Mouse (Mus musculus) neural tube, embryonic 13.5 days (tissue): ENCODE measurements around the gene Traf7. TPM values are rescaled to one million over a fixed set of nuclear protein-coding genes. Genes with fewer than 3 reads are reported as not detected.

ENCODE experiments used
- ATAC-seq: fragments of 200-750 bp; cut with Nextera tagmentation; 2 replicates; pipeline ENCODE4 v1.8.0; 2017; ENCODE audit warnings: low read depth, mild to moderate bottlenecking, moderate TSS enrichment, moderate library complexity
- H3K27ac ChIP-seq: fragments of 300-500 bp; sonication (generic); replicated peaks from 2 replicates; pipeline ENCODE4 v1.5.1; 2015; ENCODE audit warnings: moderate library complexity, mild to moderate bottlenecking, inconsistent platforms
- H3K27me3 ChIP-seq: fragments of 300-500 bp; sonication (generic); 2 replicates; pipeline ENCODE4 v1.6.1; 2015; ENCODE audit warnings: mild to moderate bottlenecking, inconsistent platforms
- H3K36me3 ChIP-seq: fragments of 300-500 bp; sonication (generic); 2 replicates; pipeline ENCODE4 v1.6.1; 2015; ENCODE audit warnings: mild to moderate bottlenecking, inconsistent platforms
- H3K4me1 ChIP-seq: fragments of 300-500 bp; sonication (generic); replicated peaks from 2 replicates; pipeline ENCODE4 v1.6.1; 2015; ENCODE audit warnings: inconsistent platforms
- H3K4me2 ChIP-seq: fragments of 300-500 bp; sonication (generic); 2 replicates; pipeline ENCODE4 v1.6.1; 2015; ENCODE audit warnings: inconsistent platforms, mild to moderate bottlenecking, moderate library complexity
- H3K4me3 ChIP-seq: fragments of 300-500 bp; sonication (generic); 2 replicates; pipeline ENCODE4 v1.5.1; 2015; ENCODE audit warnings: mild to moderate bottlenecking, inconsistent platforms
- H3K9ac ChIP-seq: fragments of 300-500 bp; sonication (generic); 2 replicates; pipeline ENCODE4 v1.6.1; 2015; ENCODE audit warnings: moderate library complexity, mild to moderate bottlenecking, inconsistent platforms
- H3K9me3 ChIP-seq: fragments of 300-500 bp; sonication (generic); 2 replicates; pipeline ENCODE4 v1.6.1; 2016; ENCODE audit warnings: inconsistent platforms
- WGBS: fragments of 180-500 bp; shearing (Covaris S2); methylation state at CpG from one replicate; pipeline ENCODE4 v1.1.7; 2015; 5-methylcytosine and 5-hydroxymethylcytosine counted together
- polyA plus RNA-seq: library from polyadenylated mRNA; unstranded; fragments of >200 nt; fragmentation: Nextera tagmentation; extraction: Ambion mirVana; gene quantifications from 2 replicates; pipeline ENCODE4 v1.2.1, GENCODE M21; 2015

Traf7 gene
- polyA plus RNA-seq, 1 experiment from 2014 or later: 70.1 TPM

DNA sequence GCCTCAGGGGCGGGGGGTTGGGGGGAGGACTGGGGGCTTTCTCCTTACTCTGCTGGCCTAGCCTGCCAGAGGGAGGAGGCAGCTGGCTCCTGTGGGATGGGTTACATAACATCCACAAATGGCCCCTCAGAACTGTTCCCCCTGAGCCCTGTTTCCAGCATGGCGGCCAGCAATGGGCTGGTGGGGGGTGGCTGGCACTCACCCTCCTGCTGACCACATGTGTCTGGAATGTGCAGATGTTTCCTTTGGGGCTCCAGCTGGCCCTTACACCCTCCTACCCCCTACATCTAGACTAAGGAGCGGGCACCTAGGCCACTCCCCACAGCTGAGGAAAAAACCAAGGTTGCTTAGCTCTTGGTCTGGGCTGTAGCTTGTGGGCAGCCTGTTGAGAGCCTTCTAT is 31.4 kb upstream of the Traf7 start:
- Histone ChIP-seq H3K9ac (peak overlapping the region; percentile 22; the same call in 1 of the 2 replicates), H3K27ac (peak overlapping the region; percentile 89), H3K4me3 (no peak overlapping the region), H3K9me3 (no peaks in the 10 kb centered on the region), H3K4me1 (peaks cover 48% of the 10 kb centered on the region), H3K36me3 (0 out of 2 replicates have a peak, but pooled peaks cover 6% of the 10 kb centered on the region), H3K4me2 (peak overlapping the region; percentile 7; the same call in 1 of the 2 replicates), H3K27me3 (no peaks in the 10 kb centered on the region)
- 36% methylated on average over 3 of the region's 3 CpGs for WGBS
- ATAC-seq: peak; percentile 52

DNA sequence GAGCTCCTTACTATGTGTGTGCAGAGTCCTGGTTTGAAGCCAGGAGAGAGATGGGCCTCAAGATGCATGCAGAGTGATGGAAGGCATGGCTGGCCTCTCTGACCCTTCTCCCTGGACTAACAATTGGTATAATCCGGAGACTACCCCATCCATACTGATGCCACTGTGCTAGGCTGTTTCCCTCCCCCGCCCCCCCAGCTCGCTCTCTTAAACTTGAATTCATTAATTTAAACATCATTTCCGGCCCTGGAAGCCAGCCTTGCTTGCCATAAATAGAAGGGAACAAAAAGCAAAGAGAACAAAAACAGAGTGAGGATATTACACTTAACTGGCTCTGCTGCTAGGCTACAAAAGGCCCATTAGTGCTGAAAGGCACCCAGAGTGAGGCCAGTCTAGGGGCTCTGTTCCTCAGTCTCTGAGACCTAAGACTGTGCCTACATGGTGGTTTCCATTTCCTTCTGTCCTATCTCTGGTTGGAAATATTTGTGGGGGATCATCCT is 30.9 kb upstream of the Traf7 start:
- 0 out of 2 replicates have a peak, but pooled peaks cover 3% of the 10 kb centered on the region for H3K36me3 ChIP-seq
- ATAC-seq: peak; percentile 84
- H3K27me3 ChIP-seq: no peaks in the 10 kb centered on the region
- WGBS: 7% methylated on average over 4 of the region's 4 CpGs
- peak overlapping the region; percentile 7 for H3K4me2 ChIP-seq
- H3K9ac ChIP-seq: peak overlapping the region; percentile 22; the same call in 1 of the 2 replicates
- H3K4me1 ChIP-seq: peaks cover 48% of the 10 kb centered on the region
- no peak overlapping the region for H3K4me3 ChIP-seq
- peak overlapping the region; percentile 89 for H3K27ac ChIP-seq
- no peaks in the 10 kb centered on the region for H3K9me3 ChIP-seq

GRCm38 (mm10) chr17:24557091-24557490 is 29.4 kb upstream of the Traf7 start:
- Histone ChIP-seq H3K36me3 (0 out of 2 replicates have a peak, but pooled peaks cover 3% of the 10 kb centered on the region), H3K9ac (no peak overlapping the region), H3K9me3 (no peaks in the 10 kb centered on the region), H3K27ac (no peak overlapping the region), H3K4me1 (peaks cover 60% of the 10 kb centered on the region), H3K4me2 (no peak overlapping the region), H3K4me3 (no peak overlapping the region), H3K27me3 (no peaks in the 10 kb centered on the region)
- 93% methylated on average over 7 of the region's 7 CpGs for WGBS
- ATAC-seq: no peak

GRCm38 (mm10) chr17:24551050-24551444 is 23.3 kb upstream of the Traf7 start:
- Histone ChIP-seq H3K36me3 (no peaks in the 10 kb centered on the region), H3K4me1 (peaks cover 41% of the 10 kb centered on the region), H3K9me3 (no peaks in the 10 kb centered on the region), H3K27me3 (peaks cover 12% of the 10 kb centered on the region), H3K4me2 (peak overlapping the region; percentile 92), H3K4me3 (peak overlapping the region; percentile 88), H3K27ac (peak overlapping the region; percentile 97), H3K9ac (peak overlapping the region; percentile 95)
- WGBS: 45% methylated on average over 3 of the region's 3 CpGs
- ATAC-seq: no peak

GRCm38 (mm10) chr17:24550416-24551049 is 22.8 kb upstream of the Traf7 start:
- H3K4me3 ChIP-seq: peak overlapping the region; percentile 88
- H3K27ac ChIP-seq: peak overlapping the region; percentile 97
- WGBS: under 1% methylated on average over 44 of the region's 44 CpGs
- ATAC-seq: peak; percentile 88
- H3K9ac ChIP-seq: peak overlapping the region; percentile 95
- peaks cover 12% of the 10 kb centered on the region for H3K27me3 ChIP-seq
- H3K4me2 ChIP-seq: peak overlapping the region; percentile 92
- no peaks in the 10 kb centered on the region for H3K9me3 ChIP-seq
- peaks cover 38% of the 10 kb centered on the region for H3K4me1 ChIP-seq
- no peaks in the 10 kb centered on the region for H3K36me3 ChIP-seq

GRCm38 (mm10) chr17:24549618-24550415 is 22.1 kb upstream of the Traf7 start, which contains the start of gene Pkd1:
Gene Pkd1, plus strand, starts transcription at chr17:24549834.
- peak within 1 kb of the TSS; percentile 97 for H3K27ac ChIP-seq
- peak within 1 kb of the TSS; percentile 92 for H3K4me2 ChIP-seq
- no peaks in the 10 kb centered on the region for H3K36me3 ChIP-seq
- WGBS: under 1% methylated on average over 69 of the region's 72 CpGs
- H3K4me1 ChIP-seq: peaks cover 38% of the 10 kb centered on the region
- peak within 1 kb of the TSS; percentile 95 for H3K9ac ChIP-seq
- H3K27me3 ChIP-seq: peaks cover 14% of the 10 kb centered on the region
- ATAC-seq: peak; percentile 93
- no peaks in the 10 kb centered on the region for H3K9me3 ChIP-seq
- H3K4me3 ChIP-seq: peak within 1 kb of the TSS; percentile 88

DNA sequence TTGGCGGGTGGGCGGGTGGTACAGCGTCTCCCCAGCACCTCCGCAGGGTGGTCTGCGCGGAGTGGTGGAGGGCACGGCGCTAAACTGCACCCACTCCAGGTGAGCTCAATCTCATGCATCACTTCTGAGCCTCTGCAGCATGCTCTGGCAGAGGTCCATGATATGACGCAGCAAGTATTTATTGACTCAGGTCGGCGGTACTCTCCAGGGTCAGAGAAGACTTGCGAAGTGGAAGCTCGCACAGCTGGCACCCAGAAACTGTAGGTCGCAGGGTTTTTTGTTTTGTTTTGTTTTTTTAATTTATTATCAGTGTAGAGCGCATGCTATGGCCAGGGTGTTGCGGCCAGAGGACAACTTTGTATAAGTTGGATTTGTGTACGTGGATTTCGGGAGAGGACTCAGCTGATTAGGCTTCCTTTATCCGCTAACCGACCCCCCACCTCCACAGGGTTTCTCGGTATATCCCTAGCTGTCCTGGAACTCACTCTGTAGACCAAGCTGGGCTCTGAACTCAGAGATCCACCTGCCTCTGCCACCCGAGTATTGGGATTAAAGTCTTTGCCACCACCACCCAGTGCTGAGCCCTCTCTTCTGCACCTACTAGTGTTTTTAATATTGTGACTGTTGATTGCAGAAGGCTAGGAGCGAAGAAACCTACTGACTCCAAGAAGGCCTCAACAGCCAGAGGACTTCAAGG is 21.3 kb upstream of the Traf7 start:
- peaks cover 19% of the 10 kb centered on the region for H3K27me3 ChIP-seq
- 5% methylated on average over 23 of the region's 23 CpGs for WGBS
- H3K9ac ChIP-seq: peak overlapping the region; percentile 48
- H3K4me1 ChIP-seq: peaks cover 35% of the 10 kb centered on the region
- peak overlapping the region; percentile 88 for H3K4me3 ChIP-seq
- H3K27ac ChIP-seq: peak overlapping the region; percentile 63
- H3K36me3 ChIP-seq: no peaks in the 10 kb centered on the region
- no peaks in the 10 kb centered on the region for H3K9me3 ChIP-seq
- peak; percentile 28 for ATAC-seq
- peak overlapping the region; percentile 92 for H3K4me2 ChIP-seq

GRCm38 (mm10) chr17:24548435-24548834 is 20.7 kb upstream of the Traf7 start:
- H3K36me3 ChIP-seq: no peaks in the 10 kb centered on the region
- H3K9ac ChIP-seq: peak overlapping the region; percentile 48; the same call in 1 of the 2 replicates
- peak overlapping the region; percentile 92 for H3K4me2 ChIP-seq
- peaks cover 19% of the 10 kb centered on the region for H3K27me3 ChIP-seq
- 33% methylated on average over 9 of the region's 9 CpGs for WGBS
- ATAC-seq: no peak
- peak overlapping the region; percentile 88; the same call in 1 of the 2 replicates for H3K4me3 ChIP-seq
- no peak overlapping the region for H3K27ac ChIP-seq
- no peaks in the 10 kb centered on the region for H3K9me3 ChIP-seq
- H3K4me1 ChIP-seq: peaks cover 35% of the 10 kb centered on the region

DNA sequence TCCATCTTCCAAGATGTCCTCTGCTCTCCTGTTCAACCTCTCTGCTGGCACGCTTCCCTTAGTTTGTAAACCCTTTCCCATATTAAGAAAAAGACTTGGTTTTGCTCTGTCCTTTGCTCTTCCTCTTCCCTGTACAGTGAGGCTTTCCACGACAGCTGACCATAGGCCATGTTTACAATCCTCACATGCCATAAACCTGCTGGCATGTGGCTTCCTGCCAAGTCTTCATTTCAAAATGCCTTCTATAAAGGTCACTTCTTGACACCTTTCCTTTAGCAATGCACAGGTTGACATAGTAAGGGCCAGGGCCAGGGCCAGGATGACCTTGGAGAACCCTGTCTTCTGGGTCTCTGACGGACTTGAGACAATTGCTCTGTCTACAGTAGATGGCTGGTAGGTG is 18.5 kb upstream of the Traf7 start:
- H3K9ac ChIP-seq: no peak overlapping the region
- H3K36me3 ChIP-seq: no peaks in the 10 kb centered on the region
- no peak overlapping the region for H3K27ac ChIP-seq
- H3K4me1 ChIP-seq: peaks cover 15% of the 10 kb centered on the region
- no peak overlapping the region for H3K4me2 ChIP-seq
- ATAC-seq: no peak
- H3K4me3 ChIP-seq: no peak overlapping the region
- peaks cover 19% of the 10 kb centered on the region for H3K27me3 ChIP-seq
- WGBS: 77% methylated on average over 3 of the region's 3 CpGs
- H3K9me3 ChIP-seq: no peaks in the 10 kb centered on the region

DNA sequence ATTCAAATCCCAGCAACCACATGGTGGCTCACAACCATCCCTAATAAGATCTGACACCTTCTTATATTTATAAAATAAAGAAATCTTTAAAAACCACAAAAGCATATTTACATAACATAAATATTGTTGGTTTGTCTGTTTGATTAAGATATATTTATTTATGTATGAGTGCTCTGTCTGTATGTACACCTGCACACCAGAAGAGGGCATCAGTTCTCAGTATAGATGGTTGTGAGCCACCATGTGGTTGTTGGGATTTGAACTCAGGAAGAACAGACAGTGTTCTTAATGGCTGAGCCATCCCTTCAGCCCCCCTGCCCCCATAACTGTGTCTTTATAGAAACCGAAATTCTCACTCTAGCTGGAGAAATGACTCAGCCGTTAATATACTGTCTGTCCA is 17.5 kb upstream of the Traf7 start:
- no peak overlapping the region for H3K9ac ChIP-seq

DNA sequence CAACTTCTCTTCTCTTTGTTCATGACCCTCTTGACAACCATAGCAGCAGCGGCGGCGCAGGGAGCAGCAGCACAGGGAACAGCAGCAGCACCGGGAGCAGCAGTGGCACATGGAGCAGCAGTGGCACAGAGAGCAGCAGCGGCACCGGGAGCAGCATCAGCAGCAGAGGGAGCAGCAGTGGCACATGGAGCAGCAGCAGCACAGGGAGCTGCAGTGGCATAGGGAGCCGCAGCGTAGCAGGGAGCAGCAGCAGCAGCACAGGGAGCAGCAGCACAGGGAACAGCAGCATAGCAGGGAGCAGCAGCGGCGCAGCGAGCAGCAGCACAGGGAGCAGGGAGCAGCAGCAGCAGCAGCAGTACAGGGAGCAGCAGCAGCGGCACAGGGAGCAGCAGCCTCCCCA is 16.9 kb upstream of the Traf7 start:
- H3K4me2 ChIP-seq: peak overlapping the region; percentile 35
- ATAC-seq: no peak
- peaks cover 8% of the 10 kb centered on the region for H3K4me1 ChIP-seq

More for the DNA sequence above, 17.5 kb upstream of the Traf7 start:
- no peak for ATAC-seq
- WGBS: 90% methylated on average over 2 of the region's 2 CpGs
- Histone ChIP-seq H3K27me3 (peaks cover 19% of the 10 kb centered on the region), H3K4me3 (no peak overlapping the region), H3K4me2 (no peak overlapping the region), H3K36me3 (no peaks in the 10 kb centered on the region), H3K4me1 (peaks cover 8% of the 10 kb centered on the region), H3K27ac (no peak overlapping the region), H3K9me3 (no peaks in the 10 kb centered on the region)

More for the DNA sequence above, 16.9 kb upstream of the Traf7 start:
- Histone ChIP-seq H3K27ac (no peak overlapping the region), H3K27me3 (peaks cover 19% of the 10 kb centered on the region), H3K9ac (peak overlapping the region; percentile 54; the same call in 1 of the 2 replicates), H3K4me3 (0 out of 2 replicates have a peak overlapping the region, but pooled peaks have one; percentile 1), H3K9me3 (no peaks in the 10 kb centered on the region), H3K36me3 (no peaks in the 10 kb centered on the region)
- WGBS: 14% methylated on average over 12 of the region's 12 CpGs
